Mouse (Mus musculus): ENCODE results near the gene Ccdc28a. TPM values are rescaled to one million over a fixed set of nuclear protein-coding genes. Genes with fewer than 3 reads are reported as not detected.

The Ccdc28a gene
- total RNA-seq (2021): 10 to 100 TPM in 1 of 2 experiments, 1 to 10 TPM in 1; 9.6 to 12.4 TPM
- long read RNA-seq, transcript Ccdc28a-202 (6 exons, 1,190 nt): major isoform, 12 of 14 reads
- long read RNA-seq, partial matches to known transcripts: 0 of 14 reads
- long read RNA-seq, other reads (novel, unspliced or antisense): 2 of 14 reads

- peak; percentile 94 for DNase-seq (ENCODE audit: low spot score in 2 of 2)
Observed at GRCm38 (mm10) chr10:18234560-18235401, at the start of gene Ccdc28a. TSS of gene Ccdc28a (minus strand) at chr10:18234998.

GRCm38 (mm10) chr10:18283991-18284390 is 49.2 kb upstream of the Ccdc28a start:
- DNase-seq (ENCODE audit: low spot score in 2 of 2): no peak

GRCm38 (mm10) chr10:18276090-18276734 is 41.4 kb upstream of the Ccdc28a start:
- DNase-seq (ENCODE audit: low spot score in 2 of 2): no peak

GRCm38 (mm10) chr10:18251345-18251744 is 16.5 kb upstream of the Ccdc28a start:
- no peak for DNase-seq (ENCODE audit: low spot score in 2 of 2)

- no peak for DNase-seq (ENCODE audit: low spot score in 2 of 2)
Observed at GRCm38 (mm10) chr10:18243614-18244013, 8.8 kb upstream of the Ccdc28a start.

DNA sequence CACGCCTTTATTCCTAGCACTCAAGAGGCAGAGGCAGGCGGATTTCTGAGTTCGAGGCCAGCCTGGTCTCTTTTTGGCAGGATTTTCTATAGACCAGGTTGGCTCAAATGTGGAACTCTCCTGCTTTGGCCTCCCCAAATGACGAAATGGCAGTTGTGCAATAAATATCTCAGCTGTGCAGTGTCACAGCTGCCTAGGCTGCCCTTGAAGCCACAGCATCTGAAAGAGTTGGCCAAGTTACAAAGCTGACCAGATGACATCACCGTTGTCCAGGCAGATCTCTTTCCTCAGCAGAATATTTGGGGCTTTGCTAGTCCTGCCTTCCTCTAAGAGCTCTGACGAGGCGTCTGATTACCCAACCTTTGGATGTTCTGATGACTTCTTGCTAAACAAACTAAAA is 2.4 kb upstream of the Ccdc28a start:
- DNase-seq (ENCODE audit: low spot score in 2 of 2): no peak

DNA sequence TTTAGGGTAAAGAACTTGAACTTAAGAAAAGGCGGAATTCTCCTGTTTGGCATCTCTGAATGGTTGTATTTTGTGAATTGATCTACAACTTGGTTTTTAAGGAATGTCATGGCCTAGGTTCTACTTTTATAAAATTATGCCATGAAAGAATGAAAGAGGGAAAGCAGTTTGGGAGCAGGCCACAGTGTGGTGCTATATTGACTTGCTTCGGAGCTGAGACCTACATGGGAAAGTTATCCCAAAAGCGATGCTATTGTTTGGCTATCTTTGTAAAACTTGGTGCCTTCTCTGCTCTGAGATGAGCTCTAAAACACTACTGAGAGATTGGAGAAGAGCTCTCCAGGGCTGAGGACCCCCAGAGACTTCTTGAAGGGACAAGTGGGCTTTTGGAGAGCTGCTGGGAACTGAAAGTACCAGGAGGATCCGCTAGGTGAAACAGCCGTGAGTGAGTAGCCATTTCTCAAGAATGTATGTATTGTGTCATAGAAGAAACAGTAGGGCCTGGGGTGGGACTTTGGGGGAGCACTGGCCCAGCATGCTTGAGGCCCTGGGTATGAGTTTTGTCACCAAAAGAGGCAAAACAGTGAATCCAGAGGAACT is 1.6 kb upstream of the Ccdc28a start:
- no peak for DNase-seq (ENCODE audit: low spot score in 2 of 2)

GRCm38 (mm10) chr10:18235402-18235747 is 577 bp upstream of the Ccdc28a start:
- DNase-seq (ENCODE audit: low spot score in 2 of 2): no peak

DNA sequence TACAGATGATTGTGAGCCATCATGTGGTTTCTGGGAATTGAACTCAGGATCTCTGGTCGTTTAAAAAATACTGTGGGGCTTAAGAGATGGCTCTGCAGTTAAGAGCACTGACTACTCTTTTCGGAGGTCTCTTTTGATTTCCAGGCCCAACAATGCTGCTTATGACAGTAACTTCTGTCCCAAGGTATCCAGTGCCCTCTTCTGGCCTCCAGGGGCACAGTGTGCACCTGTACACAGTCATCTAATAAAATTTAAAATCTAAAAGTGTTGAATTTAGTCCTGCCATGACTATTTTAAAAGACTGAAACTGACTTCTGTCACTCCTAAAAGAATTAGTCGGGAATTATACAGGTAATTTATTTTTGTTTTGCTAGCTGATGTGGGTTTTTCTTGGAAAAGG is 907 bp downstream of the Ccdc28a start:
- DNase-seq (ENCODE audit: low spot score in 2 of 2): no peak

GRCm38 (mm10) chr10:18224386-18224785 is 10.4 kb downstream of the Ccdc28a start:
- peak; percentile 19 to 22 for DNase-seq (ENCODE audit: low spot score in 2 of 2)

DNA sequence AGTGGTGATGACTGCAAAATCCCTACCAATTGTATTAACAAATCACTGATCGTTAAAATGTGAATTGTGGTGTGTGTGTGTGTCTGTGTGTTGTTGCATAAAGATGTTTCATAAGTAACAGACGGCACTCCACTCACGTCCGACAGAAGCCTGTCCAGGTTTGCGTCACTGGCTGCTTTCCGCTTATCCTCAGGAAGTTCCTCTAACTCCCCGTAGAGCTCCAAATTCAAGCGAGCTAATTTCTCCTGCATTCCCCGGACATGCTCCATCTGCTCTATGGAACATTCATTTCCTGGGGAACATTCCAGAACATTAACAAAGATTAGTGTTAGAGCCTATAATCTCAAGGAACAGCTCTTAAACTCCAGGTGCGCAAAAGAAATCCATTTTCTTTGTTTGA is 15.4 kb downstream of the Ccdc28a start:
- no peak for DNase-seq (ENCODE audit: low spot score in 2 of 2)

DNA sequence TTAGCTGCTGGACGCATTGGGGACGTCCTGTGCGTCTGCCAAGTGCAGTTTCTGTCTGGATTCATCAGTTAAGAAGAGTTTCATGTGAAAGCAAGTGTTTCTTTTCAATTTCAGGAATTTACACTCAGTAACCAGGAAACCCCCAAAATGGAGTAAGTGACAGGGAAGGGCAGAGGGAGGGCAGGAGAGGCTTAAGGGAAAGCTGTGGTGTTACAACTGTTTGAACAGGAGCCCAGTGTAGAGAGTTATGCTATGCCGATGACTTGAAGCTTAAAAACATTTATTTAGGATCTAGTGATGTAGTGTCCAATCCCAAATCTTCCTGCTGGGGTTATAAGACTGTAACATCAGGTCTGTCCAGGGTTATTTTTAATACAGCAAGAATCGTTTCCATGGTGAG is 20.7 kb downstream of the Ccdc28a start:
- no peak for DNase-seq (ENCODE audit: low spot score in 2 of 2)

GRCm38 (mm10) chr10:18213373-18213772 is 21.4 kb downstream of the Ccdc28a start:
- DNase-seq (ENCODE audit: low spot score in 2 of 2): no peak

DNA sequence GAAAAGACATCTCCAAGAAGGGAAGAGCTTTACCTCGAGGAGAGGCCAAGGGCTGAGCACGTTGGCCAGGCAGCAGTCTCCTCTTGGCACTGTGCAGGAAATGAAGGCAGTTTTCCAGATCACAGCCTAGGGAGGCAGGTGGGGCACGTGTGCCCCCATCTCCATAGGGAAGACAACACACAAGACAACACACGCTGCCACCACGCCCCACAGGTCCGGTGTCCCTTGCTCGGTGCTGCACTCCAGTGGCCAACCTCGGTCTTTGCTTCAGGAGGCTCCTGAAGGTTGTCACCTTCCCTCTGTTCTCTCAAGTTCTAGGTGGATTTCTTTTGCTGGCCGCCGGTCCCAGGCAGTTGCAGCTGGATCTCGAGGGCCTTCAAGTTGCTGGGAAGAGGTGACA is 24.1 kb downstream of the Ccdc28a start, which contains the start of gene Ect2l:
TSS of gene Ect2l (minus strand) at position 165 of the 400 bp plus-strand sequence.
- DNase-seq (ENCODE audit: low spot score in 2 of 2): peak in 1 of 2 experiments; percentile 14

DNA sequence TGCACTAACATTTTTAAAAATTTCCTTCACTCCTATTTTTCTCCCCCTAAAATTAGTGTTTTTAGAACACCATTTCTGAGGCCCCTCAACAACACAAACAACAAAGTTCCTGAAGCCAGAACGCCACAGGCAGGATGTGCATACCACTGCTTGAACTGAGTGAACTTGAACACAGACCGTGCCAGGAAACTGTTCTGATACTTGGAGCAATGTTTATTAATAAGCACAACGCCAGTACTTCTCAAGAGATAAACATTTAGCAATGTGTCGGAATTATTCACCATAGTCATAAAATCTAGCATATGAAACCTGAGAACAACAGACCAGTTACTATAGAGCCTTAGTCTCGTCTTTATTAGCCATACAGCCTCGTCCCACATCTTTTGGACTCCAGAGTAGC is 24.7 kb downstream of the Ccdc28a start:
- DNase-seq (ENCODE audit: low spot score in 2 of 2): no peak

GRCm38 (mm10) chr10:18204067-18204466 is 30.7 kb downstream of the Ccdc28a start:
- no peak for DNase-seq (ENCODE audit: low spot score in 2 of 2)

DNA sequence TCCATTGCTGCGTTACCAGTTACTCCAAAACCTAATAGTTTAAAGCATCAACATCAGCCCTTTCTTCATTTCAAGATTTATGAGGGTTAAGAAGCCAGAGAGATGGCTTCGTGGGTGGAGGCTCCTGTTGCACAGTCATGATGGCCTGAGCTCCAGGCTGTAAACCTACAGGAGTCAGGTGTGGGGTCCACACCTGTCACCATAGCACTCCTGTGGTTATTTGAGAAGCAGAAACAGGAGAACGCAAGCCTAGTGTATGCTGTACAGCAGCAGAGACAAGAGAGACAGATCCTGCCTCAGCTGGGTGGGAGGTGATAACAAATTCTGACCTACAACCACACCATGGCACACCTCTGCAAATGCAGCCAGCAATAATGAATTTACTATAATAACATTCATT is 32.4 kb downstream of the Ccdc28a start:
- no peak for DNase-seq (ENCODE audit: low spot score in 2 of 2)

DNA sequence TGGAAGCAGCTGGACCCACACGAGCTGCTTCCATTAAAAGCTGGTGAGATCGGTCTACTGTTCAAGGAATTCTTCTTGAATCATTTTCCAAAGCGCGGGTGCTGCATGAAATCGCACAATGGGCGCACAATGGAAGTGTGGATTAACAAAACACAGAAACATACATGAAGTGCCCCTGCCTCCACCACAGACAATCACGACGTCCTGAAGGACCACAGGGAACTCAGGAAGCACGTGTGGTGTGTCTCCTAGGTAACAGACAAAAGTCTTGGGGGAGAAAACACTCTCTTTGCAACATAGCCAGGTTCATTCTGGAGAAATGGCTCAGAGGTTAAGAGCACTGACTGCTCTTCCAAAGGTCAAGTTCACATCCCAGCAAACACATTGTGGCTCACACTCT is 34.1 kb downstream of the Ccdc28a start:
- DNase-seq (ENCODE audit: low spot score in 2 of 2): no peak

GRCm38 (mm10) chr10:18199919-18200318 is 34.9 kb downstream of the Ccdc28a start:
- DNase-seq (ENCODE audit: low spot score in 2 of 2): no peak

GRCm38 (mm10) chr10:18198286-18199015 is 36.3 kb downstream of the Ccdc28a start:
- no peak for DNase-seq (ENCODE audit: low spot score in 2 of 2)

All from layer of hippocampus, postnatal 10 days (tissue).